Mouse (Mus musculus): ENCODE data around the gene Tpst1.

DNA sequence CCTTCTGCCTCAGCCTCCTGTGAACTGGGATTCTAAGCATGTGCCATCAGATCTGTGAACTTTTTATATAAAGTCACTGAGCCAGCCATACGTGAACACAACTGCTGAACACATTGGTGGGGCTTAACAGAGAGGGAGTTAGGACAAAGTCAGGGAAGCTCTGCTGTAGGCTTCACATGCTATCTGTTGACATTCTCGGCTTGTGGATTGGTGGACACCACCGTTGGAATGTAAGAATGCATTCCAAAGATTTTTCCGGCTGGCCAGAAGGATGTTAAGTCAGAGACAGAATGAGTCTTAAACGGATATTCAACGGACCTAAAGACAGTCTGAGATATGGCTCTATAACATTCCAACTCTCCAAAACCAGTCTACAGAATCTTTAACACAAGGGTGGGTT lies 96.0 kb downstream of the Tpst1 start:
- TF ChIP-seq POLR2A (IDR thresholded peaks at IDR 0.05; ENCODE audit: borderline replicate concordance, control insufficient read depth, low read depth, low read length) (no peak), CTCF (IDR thresholded peaks at IDR 0.05; ENCODE audit: control insufficient read depth, insufficient read depth, low read length) (no peak)
